Mouse (Mus musculus) myocyte (in vitro differentiated cells): ENCODE measurements at regions not wholly inside any gene's neighbourhood (a gene's known extent, or its start where the extent isn't known, plus 50 kb on each side); places are given as distances from the start of the nearest gene placed in this dataset.
"Not testable (repeated sequence)": the region's sequence is repeated elsewhere in the genome, so short reads cannot be mapped to it uniquely, and the experiment has no call there.

ENCODE experiments used
- H3K27me3 ChIP-seq: one replicate; pipeline ENCODE4 v1.6.1; 2011; ENCODE audit not compliant: control insufficient read depth, insufficient read depth, insufficient read length
- H3K36me3 ChIP-seq: one replicate; pipeline ENCODE4 v1.6.1; 2011; ENCODE audit not compliant: control insufficient read depth, insufficient read depth
- H3K4me2 ChIP-seq: one replicate; pipeline ENCODE4 v1.6.1; 2011; ENCODE audit warnings: low read depth, control low read depth
- H3K4me3 ChIP-seq: one replicate; pipeline ENCODE4 v1.5.1; 2011; ENCODE audit warnings: mild to moderate bottlenecking, control low read depth, moderate library complexity
- H3K79me2 ChIP-seq: one replicate; pipeline ENCODE4 v1.6.1; 2011; ENCODE audit not compliant: control insufficient read depth, insufficient read depth
- H3ac ChIP-seq: one replicate; pipeline ENCODE4 v1.6.1; 2011; ENCODE audit not compliant: control insufficient read depth, insufficient read length
- CEBPB ChIP-seq: IDR thresholded peaks from 2 replicates; pipeline ENCODE4 v1.6.1; 2011; ENCODE audit warnings: mild to moderate bottlenecking, moderate library complexity; ENCODE audit not compliant: poor library complexity, insufficient read depth, severe bottlenecking
- E2F4 ChIP-seq: IDR thresholded peaks from one replicate; pipeline ENCODE4 v1.6.1; 2011; ENCODE audit warnings: mild to moderate bottlenecking, control low read depth, moderate library complexity; ENCODE audit not compliant: insufficient read depth
- MAX ChIP-seq: IDR thresholded peaks from one replicate; pipeline ENCODE4 v1.6.1; 2011; ENCODE audit warnings: low read depth, mild to moderate bottlenecking, control low read depth
- MYOD1 ChIP-seq, 3 experiments: IDR thresholded peaks; one replicate each; pipeline ENCODE4 v1.6.1; 2011; ENCODE audit warnings: control low read depth in 2 of 3, low read depth in 2 of 3, mild to moderate bottlenecking in 2 of 3, moderate library complexity in 1 of 3; ENCODE audit not compliant: insufficient read length in 2 of 3, control insufficient read depth in 1 of 3
- MYOG ChIP-seq, 3 experiments: IDR thresholded peaks; one replicate each; pipeline ENCODE4 v1.6.1; 2011; ENCODE audit warnings: control low read depth in 2 of 3, low read depth in 2 of 3, mild to moderate bottlenecking in 2 of 3; ENCODE audit not compliant: insufficient read length in 2 of 3, control insufficient read depth in 1 of 3, insufficient read depth in 1 of 3
- POLR2A ChIP-seq: IDR thresholded peaks from one replicate; pipeline ENCODE4 v1.6.1; 2011; ENCODE audit warnings: low read depth, mild to moderate bottlenecking, control low read depth, moderate library complexity; ENCODE audit not compliant: insufficient read length
- POLR2AphosphoS2 ChIP-seq: IDR thresholded peaks from one replicate; pipeline ENCODE4 v1.6.1; 2011; ENCODE audit warnings: low read depth, control low read depth; ENCODE audit not compliant: insufficient read length
- REST ChIP-seq: IDR thresholded peaks from one replicate; pipeline ENCODE4 v1.6.1; 2011; ENCODE audit warnings: mild to moderate bottlenecking, control low read depth, moderate library complexity; ENCODE audit not compliant: insufficient read depth, insufficient read length
- SRF ChIP-seq: IDR thresholded peaks from one replicate; pipeline ENCODE4 v1.6.1; 2011; ENCODE audit warnings: low read depth; ENCODE audit not compliant: control insufficient read depth, insufficient read length
- TCF12 ChIP-seq: IDR thresholded peaks from one replicate; pipeline ENCODE4 v1.6.1; 2011; ENCODE audit warnings: mild to moderate bottlenecking, control low read depth; ENCODE audit not compliant: poor library complexity, insufficient read depth, severe bottlenecking
- TCF3 ChIP-seq: IDR thresholded peaks from one replicate; pipeline ENCODE4 v1.6.1; 2011; ENCODE audit warnings: low read depth, control low read depth; ENCODE audit not compliant: insufficient read length
- USF1 ChIP-seq: IDR thresholded peaks from one replicate; pipeline ENCODE4 v1.6.1; 2011; ENCODE audit warnings: low read depth, mild to moderate bottlenecking, control low read depth, moderate library complexity

GRCm38 (mm10) chr10:56884456-56885410 is 507.6 kb downstream of the Gja1 start:
- Histone ChIP-seq H3K27me3 (no peaks in the 10 kb centered on the region), H3K79me2 (no peaks in the 10 kb centered on the region), H3K4me2 (no peak overlapping the region), H3K36me3 (no peaks in the 10 kb centered on the region), H3ac (no peak overlapping the region), H3K4me3 (no peak overlapping the region)
- TF ChIP-seq E2F4 = no peak
- TF ChIP-seq MYOG (IDR thresholded peaks at IDR 0.05; ENCODE audit: control insufficient read depth in 1 of 3, insufficient read depth in 1 of 3, insufficient read length in 2 of 3, low read depth in 2 of 3) = no peak
- TF ChIP-seq MAX = no peak
- no peak for TF ChIP-seq MYOD1 (IDR thresholded peaks at IDR 0.05; ENCODE audit: control insufficient read depth in 1 of 3, insufficient read length in 2 of 3, low read depth in 2 of 3)
- no peak for TF ChIP-seq REST
- no peak for TF ChIP-seq TCF12
- no peak for TF ChIP-seq SRF
- no peak for TF ChIP-seq POLR2AphosphoS2
- TF ChIP-seq TCF3 = no peak
- no peak for TF ChIP-seq USF1
- no peak for TF ChIP-seq CEBPB
- no peak for TF ChIP-seq POLR2A

DNA sequence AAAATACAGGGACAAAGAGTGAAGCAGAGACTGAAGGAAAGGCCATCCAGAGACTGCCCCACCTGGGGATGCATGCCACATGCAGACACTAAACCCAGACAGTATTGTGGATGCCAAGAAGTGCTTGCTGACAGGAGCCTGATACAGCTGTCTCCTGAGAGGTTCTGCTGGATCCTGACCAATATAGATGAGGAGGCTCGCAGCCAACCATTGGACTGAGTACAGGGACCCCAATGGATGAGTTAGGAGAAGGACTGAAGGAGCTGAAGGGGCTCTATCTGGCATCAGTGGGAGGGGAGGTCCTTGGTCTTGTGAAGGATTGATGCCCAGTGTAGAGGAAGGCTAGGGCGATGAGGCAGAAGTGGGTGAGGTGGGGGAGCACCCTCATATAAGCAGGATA is 514.4 kb downstream of the Gja1 start:
- H3K4me3 ChIP-seq, H3K79me2 ChIP-seq, H3K36me3 ChIP-seq, H3ac ChIP-seq, H3K27me3 ChIP-seq, H3K4me2 ChIP-seq: not testable (repeated sequence)

DNA sequence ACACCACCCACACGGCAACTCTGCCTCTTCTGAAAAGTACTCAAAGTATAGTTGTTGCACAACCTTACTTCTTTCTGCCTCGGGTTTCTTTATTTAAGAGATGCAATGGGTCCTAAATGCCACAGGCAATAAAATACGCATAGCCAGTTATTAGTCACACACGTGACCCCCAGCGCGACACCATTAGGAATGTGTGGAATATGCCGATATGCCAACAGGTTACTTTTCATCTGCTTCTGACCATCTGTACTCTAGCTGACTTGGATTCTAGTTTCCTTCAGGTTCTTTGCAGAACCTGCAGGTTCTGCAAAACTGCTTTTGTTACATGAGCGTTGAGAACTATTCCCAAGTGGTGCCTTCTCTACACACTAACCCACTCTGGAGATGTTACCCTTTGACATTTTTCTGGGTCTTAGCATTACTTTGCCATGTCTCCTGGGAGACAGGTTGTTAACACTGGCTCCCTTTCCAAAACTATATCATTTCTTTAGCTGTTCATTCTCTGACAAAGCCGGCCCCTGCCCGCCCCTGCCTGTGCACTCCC is 515.6 kb downstream of the Gja1 start:
- Histone ChIP-seq H3K4me2 (no peak overlapping the region), H3K79me2 (no peaks in the 10 kb centered on the region), H3K27me3 (no peaks in the 10 kb centered on the region), H3ac (no peak overlapping the region), H3K36me3 (no peaks in the 10 kb centered on the region), H3K4me3 (no peak overlapping the region)
- TF ChIP-seq USF1 (no peak), POLR2AphosphoS2 (no peak), MYOG (IDR thresholded peaks at IDR 0.05; ENCODE audit: control insufficient read depth in 1 of 3, insufficient read depth in 1 of 3, insufficient read length in 2 of 3, low read depth in 2 of 3) (no peak), TCF3 (no peak), TCF12 (no peak), MAX (no peak), SRF (no peak), CEBPB (no peak), REST (no peak), POLR2A (no peak), MYOD1 (IDR thresholded peaks at IDR 0.05; ENCODE audit: control insufficient read depth in 1 of 3, insufficient read length in 2 of 3, low read depth in 2 of 3) (no peak), E2F4 (no peak)

GRCm38 (mm10) chr10:56893210-56893705 is 516.1 kb downstream of the Gja1 start:
- no peak overlapping the region for H3K4me2 ChIP-seq

More at GRCm38 (mm10) chr10:56893210-56893705, 516.1 kb downstream of the Gja1 start:
- no peaks in the 10 kb centered on the region for H3K27me3 ChIP-seq
- TF ChIP-seq POLR2AphosphoS2 (no peak), TCF3 (no peak), POLR2A (no peak), E2F4 (no peak), CEBPB (no peak), REST (no peak), SRF (no peak), TCF12 (no peak), USF1 (no peak)
- no peak overlapping the region for H3K4me3 ChIP-seq
- H3K79me2 ChIP-seq = no peaks in the 10 kb centered on the region
- H3K36me3 ChIP-seq = no peaks in the 10 kb centered on the region
- H3ac ChIP-seq = no peak overlapping the region
